Mouse (Mus musculus) layer of hippocampus, adult 8-10 months (tissue): ENCODE measurements around the gene Tmem131l. TPM values are rescaled to one million over a fixed set of nuclear protein-coding genes. Genes with fewer than 3 reads are reported as not detected.
A peak's percentile ranks its signal among the peaks of the same experiment; 100 is the strongest.
"Not testable (repeated sequence)": the region's sequence is repeated elsewhere in the genome, so short reads cannot be mapped to it uniquely, and the experiment has no call there.

Experiments used
- DNase-seq, 2 experiments: peaks; one replicate each; pipeline ENCODE4 v3.0.0; 2022; ENCODE audit warnings: low spot score in 2 of 2
- total RNA-seq, 4 experiments: library from RNA; stranded (reverse); gene quantifications; 2 replicates each; pipeline ENCODE4 v1.2.4; 2022

Gene Tmem131l
- total RNA-seq, 4 experiments from 2014 or later = 22.9 to 42.8 (median 31.5) TPM

GRCm38 (mm10) chr3:83867026-83867425 is 172.9 kb downstream of the Tmem131l start:
- not testable (repeated sequence) for DNase-seq

- DNase-seq = no peak
Measured at GRCm38 (mm10) chr3:83865216-83865615, 174.8 kb downstream of the Tmem131l start.

GRCm38 (mm10) chr3:83864064-83864548 is 175.9 kb downstream of the Tmem131l start:
- no peak for DNase-seq

GRCm38 (mm10) chr3:83862956-83863355 is 177.0 kb downstream of the Tmem131l start:
- peak; percentile 4 to 8 for DNase-seq

- no peak for DNase-seq
Measured at GRCm38 (mm10) chr3:83859595-83859994, 180.4 kb downstream of the Tmem131l start.

GRCm38 (mm10) chr3:83859071-83859470 is 180.9 kb downstream of the Tmem131l start:
- no peak for DNase-seq

- DNase-seq = no peak
Measured at GRCm38 (mm10) chr3:83857621-83858020, 182.4 kb downstream of the Tmem131l start.

GRCm38 (mm10) chr3:83855643-83856042 is 184.3 kb downstream of the Tmem131l start:
- no peak for DNase-seq

- no peak for DNase-seq
Measured at GRCm38 (mm10) chr3:83849341-83849740, 190.6 kb downstream of the Tmem131l start.

Other genes starting within 250 kb of the Tmem131l start
- gene Tlr2, start 198.4 kb downstream of the Tmem131l start, total RNA-seq = 1 to 10 TPM in 3 of 4 experiments, under 1 TPM in 1; 0.47 to 7.3 (median 2.8) TPM
- 1 to 10 TPM; 1.4 to 2.2 (median 1.9) TPM for gene Mnd1, start 115.6 kb upstream of the Tmem131l start, total RNA-seq
- gene Gm6525, start 133.9 kb upstream of the Tmem131l start, total RNA-seq = not detected